Mouse (Mus musculus) stomach, embryonic 15.5 days (tissue): Measurements from ENCODE around the gene Btnl6. TPM values are rescaled to one million over a fixed set of nuclear protein-coding genes. Genes with fewer than 3 reads are reported as not detected.

ENCODE experiments used
- ATAC-seq: fragments of 200-750 bp; cut with Nextera tagmentation; 2 replicates; pipeline ENCODE4 v1.8.0; 2017; ENCODE audit warnings: low read depth, moderate number of reproducible peaks, moderate TSS enrichment; ENCODE audit not compliant: insufficient read depth, low FRiP score
- H3K27ac ChIP-seq: fragments of 300-500 bp; sonication (generic); 2 replicates; pipeline ENCODE4 v1.5.1; 2015; ENCODE audit warnings: mild to moderate bottlenecking, inconsistent platforms
- H3K27me3 ChIP-seq: fragments of 300-500 bp; sonication (generic); replicated peaks from 2 replicates; pipeline ENCODE4 v1.6.1; 2015; ENCODE audit warnings: inconsistent platforms
- H3K36me3 ChIP-seq: fragments of 300-500 bp; sonication (generic); 2 replicates; pipeline ENCODE4 v1.6.1; 2015; ENCODE audit warnings: inconsistent platforms
- H3K4me1 ChIP-seq: fragments of 300-500 bp; sonication (generic); 2 replicates; pipeline ENCODE4 v1.6.1; 2015; ENCODE audit warnings: inconsistent platforms
- H3K4me2 ChIP-seq: fragments of 300-500 bp; sonication (generic); 2 replicates; pipeline ENCODE4 v1.6.1; 2015; ENCODE audit warnings: mild to moderate bottlenecking, inconsistent platforms
- H3K4me3 ChIP-seq: fragments of 300-500 bp; sonication (generic); replicated peaks from 2 replicates; pipeline ENCODE4 v1.5.1; 2015; ENCODE audit warnings: inconsistent platforms
- H3K9ac ChIP-seq: fragments of 300-500 bp; sonication (generic); 2 replicates; pipeline ENCODE4 v1.6.1; 2015; ENCODE audit warnings: inconsistent platforms
- H3K9me3 ChIP-seq: fragments of 300-500 bp; sonication (generic); 2 replicates; pipeline ENCODE4 v1.6.1; 2016; ENCODE audit warnings: inconsistent platforms
- WGBS: fragments of 180-500 bp; shearing (Covaris S2); methylation state at CpG from one replicate; pipeline ENCODE4 v1.1.7; 2015; 5-methylcytosine and 5-hydroxymethylcytosine counted together
- polyA plus RNA-seq: library from polyadenylated mRNA; unstranded; fragments of >200 nt; fragmentation: Nextera tagmentation; extraction: Ambion mirVana; gene quantifications from 2 replicates; pipeline ENCODE4 v1.2.1, GENCODE M21; 2015

Gene Btnl6
- polyA plus RNA-seq, result 1.2 and 2.8 TPM in 2 replicates

GRCm38 (mm10) chr17:34517252-34517651 lies at the start of gene Btnl6:
TSS of gene Btnl6 (minus strand) at chr17:34517352.
- Histone ChIP-seq H3K9me3 (no peaks in the 10 kb centered on the region), H3K27ac (no peak within 1 kb of the TSS), H3K27me3 (no peaks in the 10 kb centered on the region), H3K4me1 (no peaks in the 10 kb centered on the region), H3K9ac (no peak within 1 kb of the TSS), H3K4me3 (no peak within 1 kb of the TSS), H3K36me3 (no peaks in the 10 kb centered on the region), H3K4me2 (no peak within 1 kb of the TSS)
- ATAC-seq, result no peak
- WGBS, result 84% methylated on average over 4 of the region's 4 CpGs

GRCm38 (mm10) chr17:34564796-34565195 lies 47.6 kb upstream of the Btnl6 start:
- ATAC-seq, result no peak
- peak overlapping the region; percentile 34 for H3K4me2 ChIP-seq
- no peaks in the 10 kb centered on the region for H3K36me3 ChIP-seq
- H3K9ac ChIP-seq, result no peak overlapping the region
- 54% methylated on average over 3 of the region's 3 CpGs for WGBS
- peak overlapping the region; percentile 63 for H3K27ac ChIP-seq
- no peaks in the 10 kb centered on the region for H3K9me3 ChIP-seq
- H3K4me1 ChIP-seq, result peaks cover 9% of the 10 kb centered on the region; the same call in 1 of the 2 replicates
- 0 out of 2 replicates have a peak overlapping the region, but pooled peaks have one; percentile 12 for H3K4me3 ChIP-seq
- no peaks in the 10 kb centered on the region for H3K27me3 ChIP-seq

- ATAC-seq, result peak; percentile 20; the same call in 1 of the 2 replicates
- Histone ChIP-seq H3K4me2 (peak within 1 kb of the TSS; percentile 34), H3K4me1 (peaks cover 9% of the 10 kb centered on the region; the same call in 1 of the 2 replicates), H3K9ac (no peak within 1 kb of the TSS), H3K27me3 (no peaks in the 10 kb centered on the region), H3K4me3 (peak within 1 kb of the TSS; percentile 12; the same call in 1 of the 2 replicates), H3K27ac (peak within 1 kb of the TSS; percentile 63), H3K36me3 (no peaks in the 10 kb centered on the region), H3K9me3 (no peaks in the 10 kb centered on the region)
- WGBS, result 14% methylated on average over 6 of the region's 6 CpGs
These were observed 46.9 kb upstream of the Btnl6 start, which contains the start of gene Notch4 for GRCm38 (mm10) chr17:34564003-34564421. TSS of gene Notch4 (plus strand) at chr17:34564268.

GRCm38 (mm10) chr17:34563354-34563753 lies 46.2 kb upstream of the Btnl6 start:
- H3K4me2 ChIP-seq, result no peak overlapping the region

GRCm38 (mm10) chr17:34562595-34562994 lies 45.4 kb upstream of the Btnl6 start:
- WGBS, result 50% methylated on average over 3 of the region's 3 CpGs
- Histone ChIP-seq H3K4me2 (no peak overlapping the region), H3K4me3 (no peak overlapping the region), H3K9me3 (no peaks in the 10 kb centered on the region), H3K27me3 (no peaks in the 10 kb centered on the region), H3K9ac (no peak overlapping the region), H3K27ac (no peak overlapping the region), H3K4me1 (peaks cover 9% of the 10 kb centered on the region; the same call in 1 of the 2 replicates), H3K36me3 (no peaks in the 10 kb centered on the region)
- no peak for ATAC-seq

More at GRCm38 (mm10) chr17:34563354-34563753, 46.2 kb upstream of the Btnl6 start:
- ATAC-seq, result no peak
- Histone ChIP-seq H3K9ac (no peak overlapping the region), H3K4me3 (no peak overlapping the region), H3K4me1 (peaks cover 9% of the 10 kb centered on the region; the same call in 1 of the 2 replicates), H3K36me3 (no peaks in the 10 kb centered on the region), H3K27me3 (no peaks in the 10 kb centered on the region), H3K27ac (peak overlapping the region; percentile 11; the same call in 1 of the 2 replicates), H3K9me3 (no peaks in the 10 kb centered on the region)
- WGBS, result 70% methylated on average over 11 of the region's 11 CpGs

- Histone ChIP-seq H3K4me2 (no peak overlapping the region), H3K9me3 (no peaks in the 10 kb centered on the region), H3K4me1 (peaks cover 9% of the 10 kb centered on the region; the same call in 1 of the 2 replicates), H3K27ac (peak overlapping the region; percentile 62; the same call in 1 of the 2 replicates), H3K27me3 (no peaks in the 10 kb centered on the region), H3K36me3 (no peaks in the 10 kb centered on the region), H3K4me3 (no peak overlapping the region), H3K9ac (no peak overlapping the region)
- no peak for ATAC-seq
- 54% methylated on average over 8 of the region's 8 CpGs for WGBS
These were observed 44.0 kb upstream of the Btnl6 start for GRCm38 (mm10) chr17:34561200-34561599.

- Histone ChIP-seq H3K4me3 (no peak overlapping the region), H3K4me1 (peaks cover 9% of the 10 kb centered on the region; the same call in 1 of the 2 replicates), H3K27ac (no peak overlapping the region), H3K27me3 (no peaks in the 10 kb centered on the region), H3K36me3 (no peaks in the 10 kb centered on the region), H3K9ac (no peak overlapping the region), H3K4me2 (no peak overlapping the region), H3K9me3 (no peaks in the 10 kb centered on the region)
- 88% methylated on average over 6 of the region's 6 CpGs for WGBS
- ATAC-seq, result no peak
These were observed 43.3 kb upstream of the Btnl6 start for GRCm38 (mm10) chr17:34560438-34560837.

GRCm38 (mm10) chr17:34559895-34560294 lies 42.7 kb upstream of the Btnl6 start:
- Histone ChIP-seq H3K4me1 (peaks cover 9% of the 10 kb centered on the region; the same call in 1 of the 2 replicates), H3K27ac (no peak overlapping the region), H3K9me3 (no peaks in the 10 kb centered on the region), H3K36me3 (no peaks in the 10 kb centered on the region), H3K4me3 (no peak overlapping the region), H3K9ac (no peak overlapping the region), H3K27me3 (no peaks in the 10 kb centered on the region), H3K4me2 (no peak overlapping the region)
- 24% methylated on average over 15 of the region's 15 CpGs for WGBS
- ATAC-seq, result 0 out of 2 replicates have a peak, but pooled peaks have one; percentile 30

- no peak for ATAC-seq
- Histone ChIP-seq H3K27ac (no peak overlapping the region), H3K4me2 (no peak overlapping the region), H3K4me3 (no peak overlapping the region), H3K4me1 (peaks cover 2% of the 10 kb centered on the region; the same call in 1 of the 2 replicates), H3K27me3 (no peaks in the 10 kb centered on the region), H3K9ac (no peak overlapping the region), H3K36me3 (no peaks in the 10 kb centered on the region), H3K9me3 (no peaks in the 10 kb centered on the region)
- WGBS, result 80% methylated on average over 7 of the region's 7 CpGs
These were observed 42.0 kb upstream of the Btnl6 start for GRCm38 (mm10) chr17:34559116-34559515.

GRCm38 (mm10) chr17:34557411-34557810 lies 40.3 kb upstream of the Btnl6 start:
- Histone ChIP-seq H3K27me3 (no peaks in the 10 kb centered on the region), H3K27ac (no peak overlapping the region), H3K4me3 (no peak overlapping the region), H3K9ac (no peak overlapping the region), H3K4me1 (no peaks in the 10 kb centered on the region), H3K4me2 (no peak overlapping the region), H3K36me3 (no peaks in the 10 kb centered on the region), H3K9me3 (no peaks in the 10 kb centered on the region)
- WGBS, result 67% methylated on average over 11 of the region's 11 CpGs
- ATAC-seq, result no peak

- Histone ChIP-seq H3K36me3 (no peaks in the 10 kb centered on the region), H3K4me1 (no peaks in the 10 kb centered on the region), H3K27me3 (no peaks in the 10 kb centered on the region), H3K9me3 (no peaks in the 10 kb centered on the region), H3K4me2 (no peak overlapping the region), H3K4me3 (no peak overlapping the region), H3K9ac (no peak overlapping the region), H3K27ac (no peak overlapping the region)
- no peak for ATAC-seq
- 84% methylated on average over 8 of the region's 8 CpGs for WGBS
These were observed 39.3 kb upstream of the Btnl6 start for GRCm38 (mm10) chr17:34556406-34556805.

GRCm38 (mm10) chr17:34555483-34555882 lies 38.3 kb upstream of the Btnl6 start:
- WGBS, result 20% methylated on average over 5 of the region's 5 CpGs
- no peak for ATAC-seq

More at GRCm38 (mm10) chr17:34555483-34555882, 38.3 kb upstream of the Btnl6 start:
- Histone ChIP-seq H3K27ac (no peak overlapping the region), H3K9me3 (no peaks in the 10 kb centered on the region), H3K27me3 (no peaks in the 10 kb centered on the region), H3K9ac (no peak overlapping the region), H3K36me3 (no peaks in the 10 kb centered on the region), H3K4me3 (no peak overlapping the region), H3K4me1 (no peaks in the 10 kb centered on the region), H3K4me2 (no peak overlapping the region)
